Mouse (Mus musculus): ENCODE results near the gene Sh2d3c. TPM values are rescaled to one million over a fixed set of nuclear protein-coding genes. Genes with fewer than 3 reads are reported as not detected.

Gene Sh2d3c
- total and polyA plus RNA-seq, 3 experiments: 4.8 to 25.8 (median 11.1) TPM

DNA sequence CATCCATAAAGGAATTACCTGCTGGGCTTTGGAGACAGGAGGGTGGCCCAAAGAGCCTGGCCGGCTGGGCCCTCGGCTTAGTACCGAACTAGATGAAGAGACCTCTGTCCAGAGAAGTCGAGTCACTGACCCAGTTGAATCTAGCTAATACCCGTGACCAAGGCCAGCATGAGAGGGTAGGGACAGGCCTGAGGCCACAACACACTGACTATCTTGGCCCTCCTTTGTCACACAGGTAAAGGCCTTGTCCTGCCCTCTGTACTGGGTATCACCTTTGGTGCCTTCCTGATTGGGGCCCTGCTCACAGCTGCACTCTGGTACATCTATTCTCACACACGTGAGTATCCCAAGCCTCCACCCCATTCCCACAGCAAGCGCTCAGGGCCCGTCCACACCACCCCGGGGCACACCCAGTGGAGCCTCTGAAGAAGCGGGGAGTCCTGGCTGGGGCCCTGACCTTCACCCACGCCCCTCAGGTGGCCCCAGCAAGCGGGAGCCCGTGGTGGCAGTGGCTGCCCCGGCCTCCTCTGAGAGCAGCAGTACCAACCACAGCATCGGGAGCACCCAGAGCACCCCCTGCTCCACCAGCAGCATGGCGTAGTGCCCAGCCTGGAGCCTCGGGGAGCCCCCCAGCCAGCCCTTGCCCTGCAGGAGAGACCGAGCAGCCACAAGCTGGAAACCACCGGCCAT lies 39.7 kb upstream of the Sh2d3c start:
- DNase-seq (ENCODE audit: extremely low read depth): no peak
- TF ChIP-seq MAFK (IDR thresholded peaks at IDR 0.05; ENCODE audit: insufficient replicate concordance, low read length): no peak
- no peak for TF ChIP-seq ETS1 (conservative IDR thresholded peaks at IDR 0.05; ENCODE audit: low read depth, low read length)
- no peak for TF ChIP-seq POLR2AphosphoS2 (IDR thresholded peaks at IDR 0.05; ENCODE audit: low read depth, low read length)
- TF ChIP-seq RCOR1 (conservative IDR thresholded peaks at IDR 0.05; ENCODE audit: low read depth, low read length): no peak
- TF ChIP-seq ZC3H11A (IDR thresholded peaks at IDR 0.05; ENCODE audit: low read depth, low read length): no peak
- no peak for TF ChIP-seq JUND (conservative IDR thresholded peaks at IDR 0.05; ENCODE audit: low read depth, low read length)
- no peak for TF ChIP-seq MYC (IDR thresholded peaks at IDR 0.05; ENCODE audit: low read depth, low read length)
- TF ChIP-seq TCF12 (IDR thresholded peaks at IDR 0.05; ENCODE audit: low read depth, low read length): no peak
- TF ChIP-seq ZKSCAN1 (IDR thresholded peaks at IDR 0.05; ENCODE audit: borderline replicate concordance, low read depth, low read length): no peak
- no peak for TF ChIP-seq MXI1 (IDR thresholded peaks at IDR 0.05; ENCODE audit: low read depth, low read length)
- TF ChIP-seq PAX5 (IDR thresholded peaks at IDR 0.05; ENCODE audit: low read length): no peak
- TF ChIP-seq ZNF384 (IDR thresholded peaks at IDR 0.05; ENCODE audit: low read depth, low read length): no peak
- no peak for TF ChIP-seq E2F4 (IDR thresholded peaks at IDR 0.05; ENCODE audit: insufficient replicate concordance, low read depth, low read length)
- TF ChIP-seq NELFE (IDR thresholded peaks at IDR 0.05; ENCODE audit: low read depth, low read length): no peak
- no peak for TF ChIP-seq MAZ (IDR thresholded peaks at IDR 0.05; ENCODE audit: low read depth, low read length)
- no peak for TF ChIP-seq RAD21 (IDR thresholded peaks at IDR 0.05; ENCODE audit: low read depth, low read length)
- TF ChIP-seq MAX (IDR thresholded peaks at IDR 0.05; ENCODE audit: low read length): no peak
- no peak for TF ChIP-seq JUN (IDR thresholded peaks at IDR 0.05; ENCODE audit: insufficient read depth, low read depth, low read length)
- no peak for TF ChIP-seq ZMIZ1 (IDR thresholded peaks at IDR 0.05; ENCODE audit: low read depth, low read length)
- TF ChIP-seq SIN3A (IDR thresholded peaks at IDR 0.05; ENCODE audit: low read length): no peak
- in situ Hi-C loops (cut with MboI; ENCODE audit: low pct_ligation_motif_present, low pct_unique_long_range_greater_than_20kb, low sequenced_read_pairs): loop anchor here (5.0 kb wide), 1 partner anchor 94 kb away; the partner anchor contains the start of gene St6galnac4
- Histone ChIP-seq H3K27ac (ENCODE audit: insufficient read depth, low read depth) (no peak overlapping the region), H3K9ac (ENCODE audit: insufficient read depth, low read depth) (no peak overlapping the region), H3K4me3 (replicated peaks in 1 of 3; ENCODE audit: low read depth in 2 of 3, low read length in 2 of 3, poor library complexity in 1 of 3) (no peak overlapping the region), H3K36me3 (replicated peaks in 1 of 2; ENCODE audit: control insufficient read depth in 1 of 2, insufficient read depth in 1 of 2, low read length in 1 of 2) (peaks cover 31 to 63% of the 10 kb centered on the region in 2 experiments), H3K9me3 (replicated peaks; ENCODE audit: low read length) (peaks cover 5% of the 10 kb centered on the region), H3K27me3 (replicated peaks) (no peaks in the 10 kb centered on the region), H3K4me1 (ENCODE audit: control insufficient read depth in 1 of 2, insufficient read depth in 2 of 2) (peaks cover 0 to 5% of the 10 kb centered on the region in 2 experiments; a peak in 2 of 4 replicates), H3K4me2 (ENCODE audit: insufficient read depth, low read depth, poor library complexity, severe bottlenecking) (no peak overlapping the region), H3K79me2 (replicated peaks; ENCODE audit: control insufficient read depth, extremely low read depth, insufficient read depth, poor library complexity, severe bottlenecking) (no peaks in the 10 kb centered on the region)
- dilution Hi-C loops (cut with MboI; ENCODE audit: extremely low pct_ligation_motif_present, extremely low pct_unique_long_range_greater_than_20kb, low sequenced_read_pairs): no loop called here

DNA sequence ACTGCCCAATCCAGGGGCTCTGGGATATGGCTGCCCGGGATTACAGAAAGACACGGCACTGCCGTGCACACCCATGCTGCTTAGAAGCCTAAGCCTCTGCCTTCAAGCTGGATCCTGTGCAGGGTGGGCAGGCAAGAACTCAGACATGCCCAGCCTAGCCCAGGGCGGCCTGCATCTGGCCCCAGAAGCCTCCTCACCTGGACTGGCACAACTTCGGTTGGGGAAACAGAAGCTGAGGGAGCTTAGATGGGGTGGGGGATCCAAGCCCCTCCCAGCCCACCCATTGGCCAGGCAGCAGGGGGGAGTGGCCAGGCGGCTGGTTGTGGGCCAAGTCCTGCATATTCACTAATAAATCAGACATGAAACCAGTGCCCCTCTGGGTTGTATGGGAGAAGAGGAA lies 39.1 kb upstream of the Sh2d3c start:
- Histone ChIP-seq H3K36me3 (replicated peaks in 1 of 2; ENCODE audit: control insufficient read depth in 1 of 2, insufficient read depth in 1 of 2, low read length in 1 of 2) (peaks cover 37 to 70% of the 10 kb centered on the region in 2 experiments), H3K9ac (ENCODE audit: insufficient read depth, low read depth) (no peak overlapping the region), H3K9me3 (replicated peaks; ENCODE audit: low read length) (peaks cover 5% of the 10 kb centered on the region), H3K79me2 (replicated peaks; ENCODE audit: control insufficient read depth, extremely low read depth, insufficient read depth, poor library complexity, severe bottlenecking) (no peaks in the 10 kb centered on the region), H3K4me1 (ENCODE audit: control insufficient read depth in 1 of 2, insufficient read depth in 2 of 2) (peaks cover 0 to 5% of the 10 kb centered on the region in 2 experiments; a peak in 2 of 4 replicates), H3K4me3 (replicated peaks in 1 of 3; ENCODE audit: low read depth in 2 of 3, low read length in 2 of 3, poor library complexity in 1 of 3) (no peak overlapping the region), H3K27ac (ENCODE audit: insufficient read depth, low read depth) (no peak overlapping the region), H3K27me3 (replicated peaks) (no peaks in the 10 kb centered on the region), H3K4me2 (ENCODE audit: insufficient read depth, low read depth, poor library complexity, severe bottlenecking) (no peak overlapping the region)
- peak; percentile 20 for DNase-seq (ENCODE audit: extremely low read depth)
- no peak for TF ChIP-seq RCOR1 (conservative IDR thresholded peaks at IDR 0.05; ENCODE audit: low read depth, low read length)
- no peak for TF ChIP-seq NRF1 (IDR thresholded peaks at IDR 0.05; ENCODE audit: low read depth, low read length)
- no peak for TF ChIP-seq GABPA (IDR thresholded peaks at IDR 0.05; ENCODE audit: insufficient replicate concordance, low read depth, low read length)
- no peak for TF ChIP-seq JUN (IDR thresholded peaks at IDR 0.05; ENCODE audit: insufficient read depth, low read depth, low read length)
- in situ Hi-C loops (cut with MboI; ENCODE audit: low pct_ligation_motif_present, low pct_unique_long_range_greater_than_20kb, low sequenced_read_pairs) (loop anchor here (5.0 kb wide), 1 partner anchor 94 kb away; the partner anchor contains the start of gene St6galnac4), dilution Hi-C loops (cut with MboI; ENCODE audit: extremely low pct_ligation_motif_present, extremely low pct_unique_long_range_greater_than_20kb, low sequenced_read_pairs) (no loop called here)
